Mouse (Mus musculus): ENCODE data around the gene Gm21981. TPM values are rescaled to one million over a fixed set of nuclear protein-coding genes. Genes with fewer than 3 reads are reported as not detected.
A peak's percentile ranks its signal among the peaks of the same experiment; 100 is the strongest.
"Not testable (repeated sequence)": the region's sequence is repeated elsewhere in the genome, so short reads cannot be mapped to it uniquely, and the experiment has no call there.

Gene Gm21981
- total RNA-seq, 1 experiment, result 0.36 TPM

- H3K27ac ChIP-seq (ENCODE audit: insufficient read depth, low read depth, low read length, poor library complexity, severe bottlenecking), result no peak overlapping the region
- DNase-seq (ENCODE audit: low read depth, low spot score), result no peak
- in situ Hi-C loops (cut with MboI; ENCODE audit: low sequenced_read_pairs in 2 of 2, unreplicated experiment in 2 of 2), result no loop called here
- no peak overlapping the region for H3K4me3 ChIP-seq (ENCODE audit: insufficient read depth in 1 of 2, low read depth in 1 of 2, low read length in 2 of 2, poor library complexity in 1 of 2, severe bottlenecking in 1 of 2)
- H3K4me1 ChIP-seq (ENCODE audit: control insufficient read depth in 2 of 2, insufficient read depth in 2 of 2, low read length in 2 of 2, poor library complexity in 1 of 2), result peaks cover 3 to 6% of the 10 kb centered on the region in 2 experiments; a peak in 2 of 4 replicates
- H3K9me3 ChIP-seq (ENCODE audit: control insufficient read depth, insufficient read depth, low read depth, low read length), result no peaks in the 10 kb centered on the region
- no peaks in the 10 kb centered on the region for H3K36me3 ChIP-seq (ENCODE audit: control insufficient read depth, insufficient read depth, low read length, poor library complexity, severe bottlenecking)
- no peak overlapping the region for H3K9ac ChIP-seq (ENCODE audit: insufficient read depth, low read depth, low read length, poor library complexity, severe bottlenecking)
- TF ChIP-seq MAFK (IDR thresholded peaks at IDR 0.05; ENCODE audit: insufficient read depth, low read depth, low read length), result no peak
- TF ChIP-seq CHD2 (IDR thresholded peaks at IDR 0.05; ENCODE audit: low read depth, low read length), result no peak
- no peak for TF ChIP-seq ZC3H11A (IDR thresholded peaks at IDR 0.05; ENCODE audit: borderline replicate concordance, low read depth, low read length)
- no peak for TF ChIP-seq HCFC1 (IDR thresholded peaks at IDR 0.05; ENCODE audit: borderline replicate concordance, insufficient read depth, low read length)
- TF ChIP-seq ZNF384 (IDR thresholded peaks at IDR 0.05; ENCODE audit: low read depth, low read length), result no peak
Observed at GRCm38 (mm10) chr17:47658741-47659243, 35.5 kb downstream of the Gm21981 start.

DNA sequence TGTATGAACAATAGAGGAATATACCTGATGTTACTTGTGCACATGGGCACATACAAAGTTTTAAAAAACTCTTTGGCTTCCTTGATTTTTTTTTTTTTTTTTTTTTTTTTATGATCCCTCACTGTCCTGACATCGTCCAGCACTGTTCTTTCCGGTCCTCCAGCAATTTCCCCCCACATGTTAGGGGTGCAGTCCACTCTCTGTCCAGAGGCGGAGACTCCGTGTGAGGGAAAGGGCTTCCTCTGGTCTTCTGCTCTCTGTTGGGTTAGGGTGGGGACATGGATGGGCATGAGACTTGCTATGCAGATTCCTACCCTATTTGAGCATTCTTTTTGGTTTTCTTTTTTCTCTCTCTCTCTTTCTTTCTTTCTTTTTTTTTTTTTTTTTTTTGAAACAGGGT lies 36.4 kb downstream of the Gm21981 start:
- Histone ChIP-seq H3K9me3 (ENCODE audit: control insufficient read depth, insufficient read depth, low read depth, low read length) (no peaks in the 10 kb centered on the region), H3K9ac (ENCODE audit: insufficient read depth, low read depth, low read length, poor library complexity, severe bottlenecking) (no peak overlapping the region), H3K27ac (ENCODE audit: insufficient read depth, low read depth, low read length, poor library complexity, severe bottlenecking) (no peak overlapping the region), H3K4me3 (ENCODE audit: insufficient read depth in 1 of 2, low read depth in 1 of 2, low read length in 2 of 2, poor library complexity in 1 of 2, severe bottlenecking in 1 of 2) (no peak overlapping the region), H3K4me1 (ENCODE audit: control insufficient read depth in 2 of 2, insufficient read depth in 2 of 2, low read length in 2 of 2, poor library complexity in 1 of 2) (peaks cover 3 to 4% of the 10 kb centered on the region in 2 experiments; a peak in 2 of 4 replicates), H3K36me3 (ENCODE audit: control insufficient read depth, insufficient read depth, low read length, poor library complexity, severe bottlenecking) (no peaks in the 10 kb centered on the region)
- in situ Hi-C loops (cut with MboI; ENCODE audit: low sequenced_read_pairs in 2 of 2, unreplicated experiment in 2 of 2), result no loop called here
- no peak for DNase-seq (ENCODE audit: low read depth, low spot score)
- no peak for TF ChIP-seq HCFC1 (IDR thresholded peaks at IDR 0.05; ENCODE audit: borderline replicate concordance, insufficient read depth, low read length)
- no peak for TF ChIP-seq MAFK (IDR thresholded peaks at IDR 0.05; ENCODE audit: insufficient read depth, low read depth, low read length)
- 0 out of 2 replicates have a peak, but pooled peaks have one; percentile 52 for TF ChIP-seq ZNF384 (IDR thresholded peaks at IDR 0.05; ENCODE audit: low read depth, low read length)

DNA sequence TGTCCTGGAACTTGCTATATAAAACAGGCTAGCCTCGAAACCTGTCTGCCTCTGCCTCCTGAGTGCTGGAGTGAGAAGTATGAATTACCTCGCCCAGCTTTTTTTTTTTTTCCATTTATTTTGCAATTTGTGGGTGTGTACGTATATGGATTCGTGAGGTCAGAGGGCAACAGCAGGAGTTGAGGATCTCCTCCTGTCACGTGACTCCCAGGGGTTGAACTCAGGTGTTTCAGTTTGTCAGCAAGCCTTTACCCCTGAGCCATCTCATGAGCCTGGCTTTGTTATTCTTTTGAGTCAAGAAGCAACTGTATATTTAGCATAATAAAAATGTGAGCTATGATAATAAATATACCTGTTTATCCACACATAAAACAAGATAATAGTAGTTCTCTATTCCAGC lies 38.6 kb downstream of the Gm21981 start:
- Histone ChIP-seq H3K4me1 (ENCODE audit: control insufficient read depth in 2 of 2, insufficient read depth in 2 of 2, low read length in 2 of 2, poor library complexity in 1 of 2) (peaks cover 2 to 4% of the 10 kb centered on the region in 2 experiments; a peak in 3 of 4 replicates), H3K4me3 (ENCODE audit: insufficient read depth in 1 of 2, low read depth in 1 of 2, low read length in 2 of 2, poor library complexity in 1 of 2, severe bottlenecking in 1 of 2) (no peak overlapping the region), H3K9me3 (ENCODE audit: control insufficient read depth, insufficient read depth, low read depth, low read length) (no peaks in the 10 kb centered on the region), H3K36me3 (ENCODE audit: control insufficient read depth, insufficient read depth, low read length, poor library complexity, severe bottlenecking) (no peaks in the 10 kb centered on the region), H3K9ac (ENCODE audit: insufficient read depth, low read depth, low read length, poor library complexity, severe bottlenecking) (no peak overlapping the region), H3K27ac (ENCODE audit: insufficient read depth, low read depth, low read length, poor library complexity, severe bottlenecking) (no peak overlapping the region)
- in situ Hi-C loops (cut with MboI; ENCODE audit: low sequenced_read_pairs in 2 of 2, unreplicated experiment in 2 of 2), result no loop called here
- no peak for DNase-seq (ENCODE audit: low read depth, low spot score)
- TF ChIP-seq CHD2 (IDR thresholded peaks at IDR 0.05; ENCODE audit: low read depth, low read length) (no peak), ZC3H11A (IDR thresholded peaks at IDR 0.05; ENCODE audit: borderline replicate concordance, low read depth, low read length) (no peak), ZNF384 (IDR thresholded peaks at IDR 0.05; ENCODE audit: low read depth, low read length) (0 out of 2 replicates have a peak, but pooled peaks have one; percentile 6)

DNA sequence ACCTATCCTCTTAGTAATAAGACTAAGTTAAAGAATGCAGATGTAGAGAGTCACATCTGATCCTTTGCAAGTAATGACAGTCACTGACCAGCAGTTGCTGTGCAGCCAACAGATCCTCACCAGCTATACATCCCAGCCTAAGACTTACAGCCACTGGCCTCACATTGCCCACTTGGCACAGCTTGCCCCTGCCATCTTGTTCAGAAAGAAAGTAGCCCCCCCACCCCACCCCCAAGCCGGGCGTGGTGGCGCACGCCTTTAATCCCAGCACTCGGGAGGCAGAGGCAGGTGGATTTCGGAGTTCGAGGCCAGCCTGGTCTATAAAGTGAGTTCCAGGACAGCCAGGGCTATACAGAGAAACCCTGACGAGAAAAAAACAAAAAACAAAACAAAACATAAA lies 39.9 kb downstream of the Gm21981 start:
- in situ Hi-C loops (cut with MboI; ENCODE audit: low sequenced_read_pairs in 2 of 2, unreplicated experiment in 2 of 2); H3K9me3 ChIP-seq (ENCODE audit: control insufficient read depth, insufficient read depth, low read depth, low read length); H3K4me1 ChIP-seq (ENCODE audit: control insufficient read depth in 2 of 2, insufficient read depth in 2 of 2, low read length in 2 of 2, poor library complexity in 1 of 2); H3K4me3 ChIP-seq (ENCODE audit: insufficient read depth in 1 of 2, low read depth in 1 of 2, low read length in 2 of 2, poor library complexity in 1 of 2, severe bottlenecking in 1 of 2); H3K36me3 ChIP-seq (ENCODE audit: control insufficient read depth, insufficient read depth, low read length, poor library complexity, severe bottlenecking); H3K27ac ChIP-seq (ENCODE audit: insufficient read depth, low read depth, low read length, poor library complexity, severe bottlenecking); DNase-seq (ENCODE audit: low read depth, low spot score); H3K9ac ChIP-seq (ENCODE audit: insufficient read depth, low read depth, low read length, poor library complexity, severe bottlenecking): not testable (repeated sequence)

DNA sequence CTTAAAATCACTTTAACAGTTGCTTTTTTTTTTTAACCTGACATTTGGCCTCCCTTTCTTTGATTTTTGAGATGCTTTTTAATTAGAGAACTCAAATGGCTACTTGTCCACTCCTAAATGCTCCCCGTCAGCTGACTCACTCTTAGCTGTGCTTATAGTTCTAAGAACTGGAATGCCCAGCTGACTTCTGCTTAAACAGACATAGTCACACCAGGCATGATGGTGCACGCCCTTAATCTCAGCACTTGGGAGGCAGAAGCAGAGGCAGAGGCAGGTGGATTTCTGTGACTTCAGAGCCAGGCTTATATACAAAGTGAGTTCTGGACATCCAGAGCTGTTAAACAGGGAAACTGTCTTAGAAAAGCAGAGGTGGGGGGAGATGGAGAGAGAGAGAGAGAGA lies 42.3 kb downstream of the Gm21981 start:
- Histone ChIP-seq H3K4me3 (ENCODE audit: insufficient read depth in 1 of 2, low read depth in 1 of 2, low read length in 2 of 2, poor library complexity in 1 of 2, severe bottlenecking in 1 of 2) (no peak overlapping the region), H3K9ac (ENCODE audit: insufficient read depth, low read depth, low read length, poor library complexity, severe bottlenecking) (no peak overlapping the region), H3K9me3 (ENCODE audit: control insufficient read depth, insufficient read depth, low read depth, low read length) (no peaks in the 10 kb centered on the region), H3K27ac (ENCODE audit: insufficient read depth, low read depth, low read length, poor library complexity, severe bottlenecking) (no peak overlapping the region), H3K36me3 (ENCODE audit: control insufficient read depth, insufficient read depth, low read length, poor library complexity, severe bottlenecking) (no peaks in the 10 kb centered on the region), H3K4me1 (ENCODE audit: control insufficient read depth in 2 of 2, insufficient read depth in 2 of 2, low read length in 2 of 2, poor library complexity in 1 of 2) (peaks cover 3 to 4% of the 10 kb centered on the region in 2 experiments; a peak in 3 of 4 replicates)
- TF ChIP-seq MAFK (IDR thresholded peaks at IDR 0.05; ENCODE audit: insufficient read depth, low read depth, low read length) (no peak), CHD2 (IDR thresholded peaks at IDR 0.05; ENCODE audit: low read depth, low read length) (no peak), ZC3H11A (IDR thresholded peaks at IDR 0.05; ENCODE audit: borderline replicate concordance, low read depth, low read length) (no peak), HCFC1 (IDR thresholded peaks at IDR 0.05; ENCODE audit: borderline replicate concordance, insufficient read depth, low read length) (no peak), ZNF384 (IDR thresholded peaks at IDR 0.05; ENCODE audit: low read depth, low read length) (no peak)
- in situ Hi-C loops (cut with MboI; ENCODE audit: low sequenced_read_pairs in 2 of 2, unreplicated experiment in 2 of 2), result no loop called here
- DNase-seq (ENCODE audit: low read depth, low spot score), result no peak

Data from ES-E14 (cell line).